Mouse (Mus musculus) C2C12 (cell line): ENCODE measurements around the gene Tmem198b. TPM values are rescaled to one million over a fixed set of nuclear protein-coding genes. Genes with fewer than 3 reads are reported as not detected.
"Not testable (repeated sequence)": the region's sequence is repeated elsewhere in the genome, so short reads cannot be mapped to it uniquely, and the experiment has no call there.

Experiments used
- H3K27me3 ChIP-seq: one replicate; pipeline ENCODE4 v1.6.1; 2011; ENCODE audit not compliant: control insufficient read depth, insufficient read depth, insufficient read length
- H3K36me3 ChIP-seq: one replicate; pipeline ENCODE4 v1.6.1; 2011; ENCODE audit not compliant: control insufficient read depth, insufficient read depth
- H3K4me3 ChIP-seq: one replicate; pipeline ENCODE4 v1.5.1; 2011; ENCODE audit warnings: mild to moderate bottlenecking, control low read depth; ENCODE audit not compliant: poor library complexity, insufficient read depth, severe bottlenecking
- H3K79me2 ChIP-seq: one replicate; pipeline ENCODE4 v1.6.1; 2011; ENCODE audit not compliant: control insufficient read depth, insufficient read depth
- H3K79me3 ChIP-seq: one replicate; pipeline ENCODE4 v1.6.1; 2011; ENCODE audit warnings: low read depth, control low read depth
- H3ac ChIP-seq: one replicate; pipeline ENCODE3; 2011; ENCODE audit warnings: low read depth; ENCODE audit not compliant: control insufficient read depth, insufficient read length
- CEBPB ChIP-seq: IDR thresholded peaks from one replicate; pipeline ENCODE4 v1.6.1; 2011; ENCODE audit warnings: low read depth, mild to moderate bottlenecking, control low read depth, moderate library complexity
- CTCF ChIP-seq: IDR thresholded peaks from one replicate; pipeline ENCODE4 v1.5.1; 2011; ENCODE audit not compliant: control insufficient read depth, insufficient read depth, insufficient read length
- FOSL1 ChIP-seq: IDR thresholded peaks from one replicate; pipeline ENCODE4 v1.8.0; 2011; ENCODE audit warnings: mild to moderate bottlenecking, low read length; ENCODE audit not compliant: poor library complexity, insufficient read depth, severe bottlenecking
- MAX ChIP-seq: IDR thresholded peaks from one replicate; pipeline ENCODE4 v1.6.1; 2011; ENCODE audit warnings: mild to moderate bottlenecking, control low read depth
- MYOD1 ChIP-seq: IDR thresholded peaks from one replicate; pipeline ENCODE4 v1.6.1; 2011; ENCODE audit warnings: low read depth; ENCODE audit not compliant: control insufficient read depth, insufficient read length
- MYOG ChIP-seq: IDR thresholded peaks from one replicate; pipeline ENCODE4 v1.6.1; 2011; ENCODE audit not compliant: control insufficient read depth, insufficient read length; ENCODE audit errors: extremely low read depth
- USF1 ChIP-seq: IDR thresholded peaks from one replicate; pipeline ENCODE4 v1.6.1; 2011; ENCODE audit warnings: low read depth, mild to moderate bottlenecking, control low read depth, moderate library complexity
- polyA plus RNA-seq: library from polyadenylated mRNA; unstranded; fragments of >200 nt; fragmentation: generic; extraction: Trizol; gene quantifications from one replicate; pipeline ENCODE4 v1.2.1, GENCODE M21; 2012; ENCODE audit warnings: missing spikeins

Gene Tmem198b
- polyA plus RNA-seq, 1 experiment, result 15.1 TPM

- Histone ChIP-seq H3K4me3 (no peak overlapping the region), H3K79me3 (no peaks in the 10 kb centered on the region), H3ac (no peak overlapping the region), H3K79me2 (peaks cover 5% of the 10 kb centered on the region), H3K36me3 (peaks cover 90% of the 10 kb centered on the region), H3K27me3 (no peaks in the 10 kb centered on the region)
- no peak for TF ChIP-seq USF1
- no peak for TF ChIP-seq MYOG
- TF ChIP-seq CEBPB, result no peak
- TF ChIP-seq FOSL1, result no peak
- TF ChIP-seq CTCF, result no peak
- TF ChIP-seq MAX, result no peak
- no peak for TF ChIP-seq MYOD1
Observed at GRCm38 (mm10) chr10:128843260-128843659, 39.1 kb upstream of the Tmem198b start.

- TF ChIP-seq FOSL1, result no peak
- no peak for TF ChIP-seq MYOG
- no peak for TF ChIP-seq CEBPB
- TF ChIP-seq CTCF, result no peak
- no peak for TF ChIP-seq MYOD1
- TF ChIP-seq MAX, result no peak
- no peak for TF ChIP-seq USF1
- H3K79me3 ChIP-seq, result peaks cover 11% of the 10 kb centered on the region
- no peak overlapping the region for H3K4me3 ChIP-seq
- no peak overlapping the region for H3ac ChIP-seq
- H3K27me3 ChIP-seq, result no peaks in the 10 kb centered on the region
- peaks cover 31% of the 10 kb centered on the region for H3K79me2 ChIP-seq
- peaks cover 90% of the 10 kb centered on the region for H3K36me3 ChIP-seq
Observed at GRCm38 (mm10) chr10:128840612-128841011, 36.4 kb upstream of the Tmem198b start.

DNA sequence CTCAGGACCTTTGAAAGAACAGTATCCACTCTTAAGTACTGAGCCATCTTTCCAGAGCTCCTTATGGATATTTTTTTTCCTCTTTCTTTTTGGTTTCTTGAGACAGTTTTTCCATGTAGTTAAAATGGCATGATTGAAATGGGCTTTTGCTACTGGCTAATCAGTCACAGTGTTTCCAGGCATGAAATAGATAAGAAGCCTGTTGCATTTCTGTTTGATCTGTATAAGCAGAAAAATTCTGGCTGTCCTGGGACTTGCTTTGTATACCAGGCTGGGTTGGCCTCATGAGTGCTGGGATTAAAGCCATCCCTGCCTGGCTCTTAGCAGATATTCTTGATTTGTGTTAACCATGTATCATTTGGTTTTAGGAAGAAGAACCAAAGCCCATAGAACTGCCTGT is 35.3 kb upstream of the Tmem198b start:
- Histone ChIP-seq H3K4me3 (no peak overlapping the region), H3ac (no peak overlapping the region), H3K79me2 (peaks cover 35% of the 10 kb centered on the region), H3K27me3 (no peaks in the 10 kb centered on the region), H3K79me3 (peaks cover 15% of the 10 kb centered on the region), H3K36me3 (peaks cover 92% of the 10 kb centered on the region)
- TF ChIP-seq MYOD1 (no peak), CEBPB (no peak), USF1 (no peak), MAX (no peak), MYOG (no peak), CTCF (no peak), FOSL1 (no peak)

- Histone ChIP-seq H3K36me3 (peaks cover 98% of the 10 kb centered on the region), H3K79me2 (peaks cover 50% of the 10 kb centered on the region), H3ac (no peak overlapping the region), H3K27me3 (no peaks in the 10 kb centered on the region), H3K4me3 (no peak overlapping the region), H3K79me3 (peaks cover 25% of the 10 kb centered on the region)
- no peak for TF ChIP-seq CEBPB
- no peak for TF ChIP-seq CTCF
- TF ChIP-seq USF1, result no peak
- no peak for TF ChIP-seq MAX
Observed at GRCm38 (mm10) chr10:128837400-128837799, 33.2 kb upstream of the Tmem198b start.

- peaks cover 61% of the 10 kb centered on the region for H3K36me3 ChIP-seq
- TF ChIP-seq MYOG, result no peak
- no peak for TF ChIP-seq USF1
- no peak for TF ChIP-seq MYOD1
- H3K79me2 ChIP-seq, result peaks cover 71% of the 10 kb centered on the region
- no peak overlapping the region for H3ac ChIP-seq
- H3K79me3 ChIP-seq, result peaks cover 71% of the 10 kb centered on the region
- H3K27me3 ChIP-seq, result no peaks in the 10 kb centered on the region
- H3K4me3 ChIP-seq, result no peak overlapping the region
Observed at GRCm38 (mm10) chr10:128823821-128824220, 19.7 kb upstream of the Tmem198b start.

- Histone ChIP-seq H3K79me3 (peaks cover 64% of the 10 kb centered on the region), H3K36me3 (peaks cover 64% of the 10 kb centered on the region), H3K4me3 (peak overlapping the region; percentile 90), H3K79me2 (peaks cover 64% of the 10 kb centered on the region)
- H3K27me3 ChIP-seq, H3ac ChIP-seq: not testable (repeated sequence)
Observed at GRCm38 (mm10) chr10:128823087-128823486, 18.9 kb upstream of the Tmem198b start.
